Mouse (Mus musculus): ENCODE data around the gene Dysf. TPM values are rescaled to one million over a fixed set of nuclear protein-coding genes. Genes with fewer than 3 reads are reported as not detected.

Dysf gene
- polyA plus RNA-seq, 1 experiment: 1.7 TPM

DNA sequence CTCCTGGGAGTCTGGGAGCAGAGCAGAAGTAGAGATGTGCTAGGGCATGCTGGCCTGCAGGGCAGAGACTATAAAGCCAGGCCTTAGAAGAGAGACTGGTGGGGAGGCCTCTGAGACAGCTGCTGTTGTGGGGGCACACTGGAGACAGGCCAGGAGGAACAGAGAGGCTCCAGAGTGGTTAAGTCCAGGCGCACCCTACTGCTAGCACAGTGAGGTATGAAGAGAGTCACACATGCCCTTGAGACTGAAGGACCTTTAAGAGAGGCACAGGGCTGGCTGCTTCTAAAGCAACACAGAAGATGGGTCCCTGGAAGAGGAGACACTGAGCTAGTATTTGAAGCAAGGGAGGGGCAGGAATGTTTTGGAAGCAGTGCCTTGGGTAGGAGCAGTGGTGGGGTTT lies 134.9 kb downstream of the Dysf start:
- no peak overlapping the region for H3K27ac ChIP-seq (ENCODE audit: control insufficient read depth, insufficient read depth, low read depth, low read length)
- H3K4me1 ChIP-seq (ENCODE audit: control insufficient read depth, insufficient read depth, low read length): no peaks in the 10 kb centered on the region
- no peak overlapping the region for H3K4me3 ChIP-seq (ENCODE audit: control insufficient read depth, low read depth, low read length)
- TF ChIP-seq CTCF (IDR thresholded peaks at IDR 0.05; ENCODE audit: control insufficient read depth, insufficient read depth, insufficient replicate concordance, low read depth, low read length) (no peak), POLR2A (IDR thresholded peaks at IDR 0.05; ENCODE audit: control insufficient read depth, low read depth, low read length) (no peak)
- no peaks in the 10 kb centered on the region for H3K36me3 ChIP-seq (ENCODE audit: control insufficient read depth, insufficient read depth, low read length)
- no peaks in the 10 kb centered on the region for H3K27me3 ChIP-seq (ENCODE audit: control insufficient read depth, insufficient read depth, low read length)

DNA sequence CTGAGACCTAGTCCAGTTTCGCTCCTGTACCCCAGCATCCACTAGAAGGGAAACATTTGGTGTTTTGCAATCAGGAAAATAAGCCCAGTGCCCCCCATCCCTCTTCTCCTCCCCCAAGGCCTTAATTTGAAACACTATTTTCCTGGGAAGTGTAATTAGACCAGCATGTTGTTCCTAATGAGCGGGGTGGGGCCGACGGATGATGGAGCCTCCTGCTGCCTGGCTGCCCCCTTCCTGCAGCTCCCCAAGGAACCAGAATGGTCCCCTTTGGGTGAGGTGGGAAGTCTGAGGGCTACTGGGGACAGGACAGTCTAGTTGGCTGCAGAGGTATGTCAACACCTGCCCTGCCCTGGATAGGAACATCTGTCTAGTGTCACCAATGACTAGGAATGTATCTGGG lies 136.0 kb downstream of the Dysf start:
- H3K36me3 ChIP-seq (ENCODE audit: control insufficient read depth, insufficient read depth, low read length): no peaks in the 10 kb centered on the region
- no peak for TF ChIP-seq CTCF (IDR thresholded peaks at IDR 0.05; ENCODE audit: control insufficient read depth, insufficient read depth, insufficient replicate concordance, low read depth, low read length)
- no peak for TF ChIP-seq POLR2A (IDR thresholded peaks at IDR 0.05; ENCODE audit: control insufficient read depth, low read depth, low read length)
- no peak overlapping the region for H3K27ac ChIP-seq (ENCODE audit: control insufficient read depth, insufficient read depth, low read depth, low read length)

DNA sequence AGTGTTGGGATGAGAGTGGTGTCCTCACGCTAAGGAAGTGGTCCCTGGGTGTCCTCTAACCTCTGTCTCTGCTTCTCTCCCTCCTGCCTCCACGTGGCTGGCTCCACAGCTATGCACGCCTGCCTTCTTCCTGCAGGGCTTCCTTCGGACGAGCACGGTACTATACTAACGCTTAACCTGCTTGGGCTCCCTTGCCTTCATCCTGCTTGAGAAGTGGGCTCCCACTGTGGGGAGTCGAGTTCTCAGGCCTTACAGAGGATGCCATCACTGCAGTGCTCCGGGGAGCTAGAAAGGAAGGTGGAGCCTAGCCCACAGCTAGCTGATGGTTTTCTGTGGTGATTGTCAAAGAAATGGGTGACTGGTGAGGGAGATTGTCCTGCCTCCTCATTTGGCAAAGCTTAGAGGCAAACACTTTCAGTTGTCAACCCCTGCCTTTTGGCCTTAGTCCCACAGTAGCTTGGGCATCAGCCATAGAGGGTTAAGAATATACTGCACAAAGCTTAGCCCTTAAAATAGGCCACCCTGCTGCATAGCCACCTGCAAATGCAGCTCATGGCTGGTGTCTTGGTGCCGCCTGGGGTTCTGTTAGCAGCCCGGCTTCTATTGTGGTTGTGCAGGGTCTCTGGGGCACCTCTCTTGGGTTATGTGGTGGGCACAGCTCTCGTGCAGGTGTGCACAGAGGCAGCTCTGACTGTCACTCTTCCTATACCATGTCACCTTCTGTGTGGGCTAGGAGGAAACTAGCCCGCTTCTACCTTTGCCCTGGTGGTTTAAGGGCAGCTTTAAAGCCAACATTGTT lies 139.0 kb downstream of the Dysf start:
- H3K4me3 ChIP-seq (ENCODE audit: control insufficient read depth, low read depth, low read length): no peak overlapping the region
- no peaks in the 10 kb centered on the region for H3K36me3 ChIP-seq (ENCODE audit: control insufficient read depth, insufficient read depth, low read length)
- H3K4me1 ChIP-seq (ENCODE audit: control insufficient read depth, insufficient read depth, low read length): no peaks in the 10 kb centered on the region
- TF ChIP-seq CTCF (IDR thresholded peaks at IDR 0.05; ENCODE audit: control insufficient read depth, insufficient read depth, insufficient replicate concordance, low read depth, low read length) (no peak), POLR2A (IDR thresholded peaks at IDR 0.05; ENCODE audit: control insufficient read depth, low read depth, low read length) (no peak)
- no peak overlapping the region for H3K27ac ChIP-seq (ENCODE audit: control insufficient read depth, insufficient read depth, low read depth, low read length)
- no peaks in the 10 kb centered on the region for H3K27me3 ChIP-seq (ENCODE audit: control insufficient read depth, insufficient read depth, low read length)

More for the DNA sequence above, 136.0 kb downstream of the Dysf start:
- no peaks in the 10 kb centered on the region for H3K4me1 ChIP-seq (ENCODE audit: control insufficient read depth, insufficient read depth, low read length)
- no peak overlapping the region for H3K4me3 ChIP-seq (ENCODE audit: control insufficient read depth, low read depth, low read length)
- no peaks in the 10 kb centered on the region for H3K27me3 ChIP-seq (ENCODE audit: control insufficient read depth, insufficient read depth, low read length)

DNA sequence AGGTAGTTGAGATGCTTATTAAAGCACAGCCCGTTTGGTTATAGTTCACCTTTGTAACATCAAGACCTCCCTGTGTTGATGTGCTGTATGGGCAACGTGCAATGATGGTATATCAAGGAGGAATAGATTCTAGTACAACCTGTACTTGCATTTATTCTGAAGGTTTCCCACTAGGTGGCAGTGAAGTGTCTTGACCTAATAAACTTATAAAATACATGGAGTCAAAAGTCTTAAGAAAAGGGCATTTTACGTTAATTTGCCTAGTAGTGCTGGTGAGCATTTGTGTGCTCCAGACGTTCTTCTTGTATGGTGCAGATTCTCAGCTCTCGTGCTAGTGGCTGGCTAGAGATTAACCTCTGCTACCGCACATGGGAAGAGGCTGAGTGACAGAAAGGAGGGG lies 140.1 kb downstream of the Dysf start:
- H3K36me3 ChIP-seq (ENCODE audit: control insufficient read depth, insufficient read depth, low read length): no peaks in the 10 kb centered on the region
- H3K4me3 ChIP-seq (ENCODE audit: control insufficient read depth, low read depth, low read length): no peak overlapping the region
- no peak overlapping the region for H3K27ac ChIP-seq (ENCODE audit: control insufficient read depth, insufficient read depth, low read depth, low read length)
- H3K4me1 ChIP-seq (ENCODE audit: control insufficient read depth, insufficient read depth, low read length): no peaks in the 10 kb centered on the region
- TF ChIP-seq POLR2A (IDR thresholded peaks at IDR 0.05; ENCODE audit: control insufficient read depth, low read depth, low read length) (no peak), CTCF (IDR thresholded peaks at IDR 0.05; ENCODE audit: control insufficient read depth, insufficient read depth, insufficient replicate concordance, low read depth, low read length) (no peak)
- H3K27me3 ChIP-seq (ENCODE audit: control insufficient read depth, insufficient read depth, low read length): no peaks in the 10 kb centered on the region

DNA sequence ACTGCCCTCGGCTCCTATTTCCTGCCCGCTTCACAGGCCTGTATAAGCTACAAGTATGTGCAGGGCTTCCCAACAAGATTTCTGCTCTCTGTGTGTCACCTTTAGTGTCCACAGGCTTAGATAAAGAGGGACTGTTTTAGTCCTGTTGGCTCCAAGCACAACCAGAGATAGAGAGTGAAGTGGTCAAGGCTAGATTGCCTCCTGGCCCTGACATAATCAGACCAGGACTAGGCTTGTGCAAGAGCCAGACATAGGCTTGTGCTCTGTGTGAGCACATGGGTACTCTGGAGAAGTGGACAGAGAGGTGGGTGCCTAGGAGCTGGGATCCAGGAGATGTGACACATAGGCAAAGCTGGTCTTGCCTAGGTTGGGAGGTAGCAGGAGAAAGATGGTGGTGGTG lies 146.1 kb downstream of the Dysf start:
- Histone ChIP-seq H3K4me3 (ENCODE audit: control insufficient read depth, low read depth, low read length) (no peak overlapping the region), H3K27ac (ENCODE audit: control insufficient read depth, insufficient read depth, low read depth, low read length) (no peak overlapping the region), H3K36me3 (ENCODE audit: control insufficient read depth, insufficient read depth, low read length) (no peaks in the 10 kb centered on the region), H3K4me1 (ENCODE audit: control insufficient read depth, insufficient read depth, low read length) (no peaks in the 10 kb centered on the region), H3K27me3 (ENCODE audit: control insufficient read depth, insufficient read depth, low read length) (no peaks in the 10 kb centered on the region)
- TF ChIP-seq CTCF (IDR thresholded peaks at IDR 0.05; ENCODE audit: control insufficient read depth, insufficient read depth, insufficient replicate concordance, low read depth, low read length) (no peak), POLR2A (IDR thresholded peaks at IDR 0.05; ENCODE audit: control insufficient read depth, low read depth, low read length) (no peak)

DNA sequence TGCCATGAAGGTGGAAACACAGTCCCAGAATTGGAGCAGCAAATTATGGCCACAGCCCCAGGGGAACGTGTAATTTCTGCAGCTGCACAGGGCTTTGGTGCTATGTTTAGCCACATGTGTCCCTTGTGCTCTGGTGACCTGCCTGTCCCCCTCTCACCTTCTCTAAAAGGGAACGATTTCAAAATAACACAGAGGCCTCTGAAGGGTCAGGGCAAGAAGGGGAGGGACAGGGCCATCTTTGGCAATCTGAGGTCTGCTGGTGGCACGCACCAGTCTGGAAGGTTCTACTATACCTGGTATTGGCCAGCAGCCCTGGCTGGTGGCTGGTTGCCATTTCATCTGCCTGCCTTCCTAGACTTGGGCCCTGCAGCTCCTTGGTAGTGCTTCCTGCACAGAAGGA lies 147.4 kb downstream of the Dysf start:
- TF ChIP-seq POLR2A (IDR thresholded peaks at IDR 0.05; ENCODE audit: control insufficient read depth, low read depth, low read length) (no peak), CTCF (IDR thresholded peaks at IDR 0.05; ENCODE audit: control insufficient read depth, insufficient read depth, insufficient replicate concordance, low read depth, low read length) (no peak)
- Histone ChIP-seq H3K27ac (ENCODE audit: control insufficient read depth, insufficient read depth, low read depth, low read length) (no peak overlapping the region), H3K4me1 (ENCODE audit: control insufficient read depth, insufficient read depth, low read length) (no peaks in the 10 kb centered on the region)

DNA sequence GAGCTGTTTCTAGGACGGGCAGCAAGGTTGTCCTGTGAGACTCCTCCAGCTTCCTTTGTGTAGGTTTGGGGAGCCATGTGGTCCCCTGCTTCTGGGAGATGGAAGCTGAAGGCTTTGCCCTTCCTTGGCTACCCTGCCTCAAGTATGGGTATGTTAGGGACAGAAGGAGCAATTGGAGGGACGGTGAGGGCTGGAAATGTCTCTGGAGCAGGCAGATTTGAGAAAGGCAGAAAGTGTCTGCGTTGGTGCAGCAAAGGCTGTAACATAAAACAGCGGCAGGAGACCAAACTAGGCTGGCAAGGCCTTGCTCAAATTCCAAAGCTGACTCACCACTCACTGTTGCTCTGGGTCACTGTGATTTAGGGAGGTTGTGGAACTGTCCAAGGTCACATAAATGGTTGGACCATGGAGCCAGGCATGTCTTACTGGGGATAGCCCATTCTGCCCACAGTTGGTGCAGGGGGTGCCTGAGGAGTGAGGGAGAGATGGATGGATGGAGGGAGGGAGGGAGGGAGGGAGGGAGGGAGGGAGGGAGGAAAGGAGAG lies 148.2 kb downstream of the Dysf start:
- TF ChIP-seq CTCF (IDR thresholded peaks at IDR 0.05; ENCODE audit: control insufficient read depth, insufficient read depth, insufficient replicate concordance, low read depth, low read length) (no peak), POLR2A (IDR thresholded peaks at IDR 0.05; ENCODE audit: control insufficient read depth, low read depth, low read length) (no peak)
- Histone ChIP-seq H3K4me3 (ENCODE audit: control insufficient read depth, low read depth, low read length) (no peak overlapping the region), H3K36me3 (ENCODE audit: control insufficient read depth, insufficient read depth, low read length) (no peaks in the 10 kb centered on the region), H3K4me1 (ENCODE audit: control insufficient read depth, insufficient read depth, low read length) (no peaks in the 10 kb centered on the region), H3K27ac (ENCODE audit: control insufficient read depth, insufficient read depth, low read depth, low read length) (no peak overlapping the region), H3K27me3 (ENCODE audit: control insufficient read depth, insufficient read depth, low read length) (no peaks in the 10 kb centered on the region)

More for the DNA sequence above, 147.4 kb downstream of the Dysf start:
- H3K36me3 ChIP-seq (ENCODE audit: control insufficient read depth, insufficient read depth, low read length): no peaks in the 10 kb centered on the region
- no peaks in the 10 kb centered on the region for H3K27me3 ChIP-seq (ENCODE audit: control insufficient read depth, insufficient read depth, low read length)
- H3K4me3 ChIP-seq (ENCODE audit: control insufficient read depth, low read depth, low read length): no peak overlapping the region
